ENCODE assay signal across 11 mouse cellular contexts in genomic region chr2:164053767-164054166, GRCm38 (mm10). TPM values are rescaled to one million over a fixed set of nuclear protein-coding genes. Genes with fewer than 3 reads are reported as not detected.
A peak's percentile ranks its signal among the peaks of the same experiment; 100 is the strongest.
DNase-seq lines count a peak whose midpoint lies in the region; ATAC-seq lines count a peak whose summit lies in the region.
"Had no signal": no experiment of that assay in that cellular context is flagged by ENCODE, and none has a peak within 500 bp of the region (broad histone marks: within the 10 kb centered on the region; RNA-seq: fewer than 3 reads in every experiment).

No protein-coding gene starts in this region.

- peaks cover 18% of the 10 kb centered on the region for H3K4me1 ChIP-seq in heart, embryonic 10.5 days
- no peaks in the 10 kb centered on the region for H3K4me1 ChIP-seq in forebrain, embryonic 16.5 days (replicated peaks; ENCODE audit: control insufficient read depth, insufficient read depth, low read length)

- H3K9ac ChIP-seq in forebrain, embryonic 16.5 days (replicated peaks; ENCODE audit: low read depth, low read length) = no peak overlapping the region
- H3K9ac ChIP-seq: lung, embryonic 14.5 days had no signal

- peaks cover 67% of the 10 kb centered on the region for H3K36me3 ChIP-seq in heart, embryonic 10.5 days
- peaks cover 26% of the 10 kb centered on the region for H3K36me3 ChIP-seq in forebrain, embryonic 16.5 days (ENCODE audit: control insufficient read depth, insufficient read depth)

- H3K4me3 ChIP-seq in heart, embryonic 10.5 days = no peak overlapping the region
- H3K4me3 ChIP-seq in forebrain, embryonic 16.5 days (replicated peaks; ENCODE audit: low read length) = no peak overlapping the region

- DNase-seq in ovary, adult 18-20 months (ENCODE audit: low spot score) = peak; percentile 32
- DNase-seq in ovary, postnatal 10 days (ENCODE audit: low spot score) = no peak
- DNase-seq in cerebellum, adult 11-12 months = peak; percentile 86
- peak; percentile 94 for DNase-seq in heart, embryonic 10.5 days (ENCODE audit: low spot score)
- DNase-seq in thymus, postnatal 14 days = peak; percentile 53
- DNase-seq in retina, postnatal 1 day = no peak
- no peak for DNase-seq in urinary bladder, postnatal 4 days (ENCODE audit: low spot score in 2 of 2)
- DNase-seq: lung, embryonic 14.5 days; right cerebral cortex, postnatal 14 days had no signal

- peaks cover 12% of the 10 kb centered on the region; the same call in 1 of the 2 replicates for H3K27me3 ChIP-seq in heart, embryonic 10.5 days (ENCODE audit: insufficient read depth, poor library complexity, severe bottlenecking)
- H3K27me3 ChIP-seq in forebrain, embryonic 16.5 days (replicated peaks; ENCODE audit: control insufficient read depth, insufficient read depth, low read length) = no peaks in the 10 kb centered on the region

- no peak overlapping the region for H3K4me2 ChIP-seq in forebrain, embryonic 16.5 days (ENCODE audit: low read length)
- H3K4me2 ChIP-seq: lung, embryonic 14.5 days had no signal

- 45% methylated on average over 8 of the region's 8 CpGs for WGBS in heart, embryonic 10.5 days
- WGBS in forebrain, embryonic 16.5 days = 93% methylated on average over 8 of the region's 8 CpGs

- ATAC-seq in forebrain, embryonic 16.5 days = no peak
- ATAC-seq: intestine, postnatal 0 days had no signal

- peak overlapping the region; percentile 23; the same call in 1 of the 2 replicates for H3K27ac ChIP-seq in heart, embryonic 10.5 days
- no peak overlapping the region for H3K27ac ChIP-seq in forebrain, embryonic 16.5 days (ENCODE audit: low read length)

- no peaks in the 10 kb centered on the region for H3K9me3 ChIP-seq in heart, embryonic 10.5 days
- no peaks in the 10 kb centered on the region for H3K9me3 ChIP-seq in forebrain, embryonic 16.5 days (ENCODE audit: control insufficient read depth, low read length)

RNA-seq across cellular contexts. Expression of gene Stk4, which starts 16.4 kb away (rescaled TPM):
- 20.5 and 23.6 TPM in 2 replicates for polyA plus RNA-seq in heart, embryonic 10.5 days (2016; fragmentation: Nextera tagmentation; extraction: Ambion mirVana)
- polyA plus RNA-seq in forebrain, embryonic 16.5 days (2015; fragmentation: Nextera tagmentation; extraction: Ambion mirVana) = 31.3 and 34.7 TPM in 2 replicates

RNA-seq across cellular contexts. Expression of gene Tomm34, which starts 17.2 kb away (rescaled TPM):
- 58.7 and 65.0 TPM in 2 replicates for polyA plus RNA-seq in heart, embryonic 10.5 days (2016; fragmentation: Nextera tagmentation; extraction: Ambion mirVana)
- polyA plus RNA-seq in forebrain, embryonic 16.5 days (2015; fragmentation: Nextera tagmentation; extraction: Ambion mirVana) = 58.4 and 61.0 TPM in 2 replicates

RNA-seq across cellular contexts. Expression of gene Pabpc1l, which starts 28.5 kb away (rescaled TPM):
- 0.63 and 1.1 TPM in 2 replicates for polyA plus RNA-seq in heart, embryonic 10.5 days (2016; fragmentation: Nextera tagmentation; extraction: Ambion mirVana)
- 2.3 and 3.7 TPM in 2 replicates for polyA plus RNA-seq in forebrain, embryonic 16.5 days (2015; fragmentation: Nextera tagmentation; extraction: Ambion mirVana)

RNA-seq across cellular contexts. Expression of gene Ywhab, which starts 59.0 kb away (rescaled TPM):
- 274 and 296 TPM in 2 replicates for polyA plus RNA-seq in heart, embryonic 10.5 days (2016; fragmentation: Nextera tagmentation; extraction: Ambion mirVana)
- 453 and 463 TPM in 2 replicates for polyA plus RNA-seq in forebrain, embryonic 16.5 days (2015; fragmentation: Nextera tagmentation; extraction: Ambion mirVana)

Comparison
In these comparisons a context has a peak if more than half of its experiments do, and no peak if none do; other contexts are left out.
1. DNase-seq: peak in ovary, adult 18-20 months (single experiment), cerebellum, adult 11-12 months (single experiment), heart, embryonic 10.5 days (single experiment) and thymus, postnatal 14 days (single experiment); none in ovary, postnatal 10 days (single experiment), retina, postnatal 1 day (single experiment) and urinary bladder, postnatal 4 days (0 of 2).